Mouse (Mus musculus) hindbrain, embryonic 16.5 days (tissue): Measurements from ENCODE around the gene Fads2. TPM values are rescaled to one million over a fixed set of nuclear protein-coding genes. Genes with fewer than 3 reads are reported as not detected.
A peak's percentile ranks its signal among the peaks of the same experiment; 100 is the strongest.
"Not testable (repeated sequence)": the region's sequence is repeated elsewhere in the genome, so short reads cannot be mapped to it uniquely, and the experiment has no call there.

ENCODE experiments used
- ATAC-seq: fragments of 200-750 bp; cut with Nextera tagmentation; 2 replicates; pipeline ENCODE4 v1.8.0; 2017; ENCODE audit warnings: moderate TSS enrichment, moderate library complexity
- H3K27ac ChIP-seq: fragments of 300-500 bp; sonication (generic); 2 replicates; pipeline ENCODE4 v1.5.1; 2014; ENCODE audit warnings: low read depth, mild to moderate bottlenecking, control low read depth, low read length, moderate library complexity
- H3K27me3 ChIP-seq: fragments of 300-500 bp; sonication (generic); replicated peaks from 2 replicates; pipeline ENCODE4 v1.6.1; 2014; ENCODE audit warnings: low read length; ENCODE audit not compliant: control insufficient read depth, insufficient read depth
- H3K36me3 ChIP-seq: fragments of 300-500 bp; sonication (generic); 2 replicates; pipeline ENCODE4 v1.6.1; 2014; ENCODE audit warnings: mild to moderate bottlenecking, low read length, moderate library complexity, mixed read lengths; ENCODE audit not compliant: control insufficient read depth, insufficient read depth
- H3K4me1 ChIP-seq: fragments of 300-500 bp; sonication (generic); 2 replicates; pipeline ENCODE4 v1.6.1; 2014; ENCODE audit warnings: low read depth, low read length; ENCODE audit not compliant: control insufficient read depth, insufficient read depth
- H3K4me2 ChIP-seq: fragments of 300-500 bp; sonication (generic); 2 replicates; pipeline ENCODE4 v1.6.1; 2014; ENCODE audit warnings: mild to moderate bottlenecking, low read length, control low read depth, moderate library complexity
- H3K4me3 ChIP-seq: fragments of 300-500 bp; sonication (generic); 2 replicates; pipeline ENCODE4 v1.5.1; 2014; ENCODE audit warnings: mild to moderate bottlenecking, low read length, control low read depth, moderate library complexity
- H3K9ac ChIP-seq: fragments of 300-500 bp; sonication (generic); 2 replicates; pipeline ENCODE4 v1.6.1; 2014; ENCODE audit warnings: low read depth, mild to moderate bottlenecking, control low read depth, low read length, moderate library complexity
- H3K9me3 ChIP-seq: fragments of 300-500 bp; sonication (generic); 2 replicates; pipeline ENCODE4 v1.6.1; 2014; ENCODE audit warnings: mild to moderate bottlenecking, low read length, moderate library complexity; ENCODE audit not compliant: control insufficient read depth
- WGBS: fragments of 180-500 bp; shearing (Covaris S2); extraction: QIAGEN DNeasy Blood & Tissue Kit; methylation state at CpG from one replicate; pipeline ENCODE4 v1.1.7; 2014; 5-methylcytosine and 5-hydroxymethylcytosine counted together
- polyA plus RNA-seq: library from polyadenylated mRNA; unstranded; fragments of >200 nt; fragmentation: Nextera tagmentation; extraction: Ambion mirVana; gene quantifications from 2 replicates; pipeline ENCODE4 v1.2.1, GENCODE M21; 2015

Gene Fads2
- 236 and 253 TPM in 2 replicates for polyA plus RNA-seq

DNA sequence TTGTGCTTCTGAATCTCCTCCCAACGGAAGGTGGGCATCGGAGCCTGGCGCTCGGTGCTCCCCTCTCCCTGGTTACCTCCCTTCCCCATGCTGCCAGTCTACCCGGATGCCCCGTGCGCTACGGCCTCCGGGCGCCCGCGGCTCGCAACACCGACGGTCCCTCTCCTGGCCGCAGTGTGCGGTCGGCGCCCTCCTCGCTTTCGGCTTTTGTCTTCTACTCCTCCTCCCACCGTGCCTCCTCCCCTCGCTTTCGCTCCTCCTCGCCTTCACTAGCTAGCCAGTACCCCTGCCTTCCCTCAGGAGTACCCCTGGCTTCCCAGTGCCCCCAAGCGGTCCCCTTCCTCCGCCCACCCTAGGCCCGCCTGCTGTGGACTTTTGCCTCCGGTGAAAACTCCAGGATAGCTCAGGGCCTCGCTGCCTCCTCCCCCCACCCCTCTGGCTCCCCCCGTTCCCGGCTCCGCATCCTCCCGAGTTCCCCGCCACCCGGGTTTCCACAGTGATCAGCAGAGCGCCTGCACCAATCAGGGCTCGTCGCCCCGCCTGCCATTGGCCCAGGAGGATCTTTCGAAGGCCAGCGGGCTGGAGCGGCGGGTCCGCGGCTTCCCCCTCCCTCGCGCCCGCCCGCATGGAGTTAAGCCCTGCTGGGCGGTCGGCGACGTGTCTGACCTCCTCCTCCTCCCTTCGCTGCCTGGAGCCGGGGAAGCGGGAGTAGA, at the start of gene Fads2:
Fads2 (minus strand) TSS at position 406 of the 713 bp plus-strand sequence.
- under 1% methylated on average over 56 of the region's 57 CpGs for WGBS
- H3K9ac ChIP-seq = peak within 1 kb of the TSS; percentile 75

DNA sequence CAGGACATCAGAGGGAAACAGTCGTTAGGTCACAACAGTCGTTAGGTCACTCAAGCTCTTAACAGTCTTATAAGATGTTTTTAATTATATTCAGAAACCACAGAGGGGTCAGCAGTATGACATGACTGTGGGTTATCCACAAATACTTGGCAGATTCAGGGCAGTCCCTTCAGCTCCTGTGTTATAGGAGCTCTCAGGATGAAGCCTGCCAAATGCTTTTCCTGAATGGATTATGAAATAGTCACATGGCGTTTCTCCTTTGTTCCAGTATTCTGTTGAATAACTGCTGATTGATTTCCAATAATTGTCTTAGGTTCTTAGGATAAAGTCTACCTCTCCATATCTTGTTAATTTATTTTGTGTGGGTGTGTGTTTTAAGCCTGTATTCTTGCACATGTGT, 47.6 kb upstream of the Fads2 start:
- no peaks in the 10 kb centered on the region for H3K9me3 ChIP-seq
- no peaks in the 10 kb centered on the region for H3K4me1 ChIP-seq
- ATAC-seq = no peak
- no peak overlapping the region for H3K4me3 ChIP-seq
- WGBS = 86% methylated on average over 3 of the region's 3 CpGs
- H3K36me3 ChIP-seq = no peaks in the 10 kb centered on the region
- H3K27ac ChIP-seq = no peak overlapping the region
- H3K27me3 ChIP-seq = no peaks in the 10 kb centered on the region
- no peak overlapping the region for H3K4me2 ChIP-seq
- H3K9ac ChIP-seq = no peak overlapping the region

More for the DNA sequence above, at the start of gene Fads2:
- Histone ChIP-seq H3K4me3 (peak within 1 kb of the TSS; percentile 54), H3K9me3 (no peaks in the 10 kb centered on the region), H3K4me2 (peak within 1 kb of the TSS; percentile 77), H3K4me1 (peaks cover 38% of the 10 kb centered on the region), H3K36me3 (no peaks in the 10 kb centered on the region), H3K27ac (peak within 1 kb of the TSS; percentile 96), H3K27me3 (no peaks in the 10 kb centered on the region)
- ATAC-seq = peak; percentile 96

DNA sequence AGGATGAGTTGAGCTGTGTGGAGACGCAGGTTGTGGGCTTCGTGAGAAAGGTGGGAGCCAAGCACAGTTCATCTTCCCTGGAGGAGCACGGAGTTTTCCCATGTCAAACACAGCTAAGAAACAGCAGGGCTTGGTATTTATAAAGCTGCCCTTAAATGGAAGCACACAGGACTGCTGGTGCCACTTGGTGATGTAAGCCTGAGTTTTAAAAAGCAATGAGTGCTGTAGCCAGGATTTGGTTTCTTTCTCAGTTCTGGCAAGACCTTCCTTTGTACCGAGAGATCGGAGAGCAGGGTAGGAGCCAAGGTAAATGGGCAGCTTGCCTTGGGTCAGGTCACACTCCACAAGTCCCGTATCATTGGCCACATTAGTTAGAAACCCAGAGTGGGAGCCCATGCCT, 47.0 kb upstream of the Fads2 start:
- H3K27me3 ChIP-seq = no peaks in the 10 kb centered on the region
- no peaks in the 10 kb centered on the region for H3K36me3 ChIP-seq
- H3K27ac ChIP-seq = no peak overlapping the region
- H3K9ac ChIP-seq = no peak overlapping the region
- ATAC-seq = no peak
- WGBS = 83% methylated on average over 6 of the region's 6 CpGs
- no peaks in the 10 kb centered on the region for H3K4me1 ChIP-seq
- no peak overlapping the region for H3K4me3 ChIP-seq
- no peaks in the 10 kb centered on the region for H3K9me3 ChIP-seq
- no peak overlapping the region for H3K4me2 ChIP-seq

DNA sequence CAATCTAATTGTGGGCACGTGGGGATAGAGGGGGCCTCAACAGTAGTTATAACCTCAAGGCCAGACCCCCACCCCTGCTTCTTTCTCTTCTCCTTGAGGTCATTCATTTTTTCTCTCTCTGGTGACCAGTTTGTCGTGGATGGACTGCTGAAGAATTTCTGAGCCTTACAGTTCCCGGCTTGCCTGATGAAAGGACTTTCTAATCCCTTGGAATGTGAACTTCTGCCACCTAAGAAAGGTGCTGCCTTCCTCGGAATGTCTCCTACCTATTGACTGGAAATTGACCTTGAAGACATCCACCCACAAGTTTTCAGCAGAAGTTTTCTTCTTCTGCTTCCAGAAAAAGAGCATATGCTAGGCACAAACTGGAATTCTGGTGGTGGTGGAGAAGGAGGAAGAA, 42.9 kb upstream of the Fads2 start:
- Histone ChIP-seq H3K9ac (no peak overlapping the region), H3K4me1 (no peaks in the 10 kb centered on the region), H3K27me3 (no peaks in the 10 kb centered on the region), H3K27ac (no peak overlapping the region), H3K4me2 (no peak overlapping the region), H3K36me3 (no peaks in the 10 kb centered on the region), H3K9me3 (no peaks in the 10 kb centered on the region), H3K4me3 (no peak overlapping the region)
- 69% methylated on average over 4 of the region's 4 CpGs for WGBS
- ATAC-seq = no peak

DNA sequence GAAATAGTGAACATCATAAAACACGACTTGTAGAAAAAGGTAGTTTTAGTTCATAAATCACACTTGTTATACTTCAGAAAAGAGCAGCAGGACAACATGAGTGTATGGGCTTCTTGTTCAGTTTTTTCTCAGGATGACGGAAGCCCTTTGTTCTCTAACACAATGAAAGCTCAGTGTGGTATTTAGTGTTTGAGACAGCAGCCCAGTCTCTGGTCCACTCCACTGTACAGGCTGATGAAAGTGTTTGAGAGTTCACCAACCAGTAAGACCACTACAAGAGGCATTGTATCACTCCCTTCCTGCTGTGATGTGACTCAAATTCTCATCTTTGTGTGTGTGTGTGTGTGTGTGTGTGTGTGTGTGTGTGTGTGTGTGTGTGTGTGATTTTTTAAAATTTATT, 42.1 kb upstream of the Fads2 start:
- Histone ChIP-seq H3K4me3 (no peak overlapping the region), H3K27me3 (no peaks in the 10 kb centered on the region), H3K36me3 (no peaks in the 10 kb centered on the region), H3K4me1 (no peaks in the 10 kb centered on the region), H3K9ac (no peak overlapping the region), H3K4me2 (no peak overlapping the region), H3K9me3 (no peaks in the 10 kb centered on the region), H3K27ac (no peak overlapping the region)
- no peak for ATAC-seq
- WGBS = 16% methylated on average over 2 of the region's 2 CpGs

DNA sequence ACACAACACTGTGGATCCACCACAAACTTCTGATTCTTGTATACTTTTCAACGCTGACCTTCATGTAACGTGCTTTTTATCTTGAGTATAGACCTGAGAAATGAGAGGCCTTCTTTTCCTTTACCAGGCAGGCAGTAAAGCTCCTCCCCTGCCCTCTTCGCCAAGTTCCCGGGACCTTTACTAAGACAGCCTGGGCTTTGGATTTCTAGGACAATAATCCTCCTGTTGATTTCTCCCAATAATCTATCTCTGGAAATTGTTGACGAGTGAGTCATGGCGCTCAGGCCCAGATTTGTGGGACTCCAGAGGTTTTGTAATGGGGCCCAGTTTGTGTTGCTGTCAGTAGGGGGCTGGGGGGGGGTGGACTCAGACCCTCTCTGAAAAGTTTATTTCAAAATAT, 38.2 kb upstream of the Fads2 start:
- H3K4me3 ChIP-seq = no peak overlapping the region
- no peaks in the 10 kb centered on the region for H3K27me3 ChIP-seq
- H3K36me3 ChIP-seq = no peaks in the 10 kb centered on the region
- WGBS = 88% methylated on average over 6 of the region's 6 CpGs
- no peak overlapping the region for H3K9ac ChIP-seq
- H3K27ac ChIP-seq = no peak overlapping the region
- ATAC-seq = no peak
- no peak overlapping the region for H3K4me2 ChIP-seq
- no peaks in the 10 kb centered on the region for H3K4me1 ChIP-seq
- H3K9me3 ChIP-seq = no peaks in the 10 kb centered on the region

DNA sequence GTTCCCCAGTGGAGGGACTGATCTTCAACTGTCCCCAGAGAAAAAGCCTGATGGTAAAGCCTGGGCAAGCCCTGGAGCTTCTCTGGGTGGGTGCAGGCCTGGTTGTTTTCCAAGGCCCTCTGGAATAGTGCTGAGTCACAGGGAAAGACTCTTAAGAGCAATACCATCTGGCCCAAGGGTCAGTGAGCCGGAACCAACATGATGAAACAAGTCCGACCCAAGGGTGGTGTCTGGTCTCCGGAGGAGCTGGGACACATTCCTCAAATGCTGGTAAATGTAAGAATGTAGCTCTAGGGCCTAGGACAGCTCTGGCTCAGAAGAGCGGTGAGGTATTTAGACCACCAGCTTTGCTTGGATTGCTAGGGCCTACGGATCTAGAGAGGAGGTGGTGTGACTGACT, 35.9 kb upstream of the Fads2 start:
- H3K4me2 ChIP-seq = no peak overlapping the region
- ATAC-seq = no peak

DNA sequence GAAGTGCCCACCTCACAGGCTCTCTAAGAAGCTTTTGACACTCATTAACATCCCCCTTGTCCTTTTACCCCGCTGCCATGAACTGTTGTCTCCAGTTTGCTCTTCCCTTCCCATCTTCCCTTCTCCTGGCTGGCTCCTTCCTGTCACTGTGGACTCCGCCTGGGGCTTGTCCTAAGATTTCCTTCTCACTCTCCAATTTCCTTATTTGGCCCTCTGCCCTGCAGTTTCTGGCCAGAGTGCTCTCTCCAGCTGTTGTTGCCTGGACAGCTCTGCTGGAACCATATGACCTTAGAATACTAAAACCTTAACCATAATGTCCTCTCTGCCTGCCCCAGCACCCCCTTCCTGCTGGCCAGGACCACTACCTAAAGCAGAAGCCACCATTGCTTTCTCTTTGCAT, 33.1 kb upstream of the Fads2 start:
- Histone ChIP-seq H3K4me2 (no peak overlapping the region), H3K27me3 (no peaks in the 10 kb centered on the region), H3K27ac (no peak overlapping the region), H3K4me3 (no peak overlapping the region), H3K9ac (no peak overlapping the region), H3K4me1 (no peaks in the 10 kb centered on the region), H3K9me3 (no peaks in the 10 kb centered on the region), H3K36me3 (no peaks in the 10 kb centered on the region)
- ATAC-seq = no peak
- 43% methylated on average over 2 of the region's 2 CpGs for WGBS

More for the DNA sequence above, 35.9 kb upstream of the Fads2 start:
- H3K9ac ChIP-seq = no peak overlapping the region
- H3K36me3 ChIP-seq = no peaks in the 10 kb centered on the region
- 82% methylated on average over 5 of the region's 5 CpGs for WGBS
- H3K9me3 ChIP-seq = no peaks in the 10 kb centered on the region
- H3K4me3 ChIP-seq = no peak overlapping the region
- H3K4me1 ChIP-seq = no peaks in the 10 kb centered on the region
- H3K27me3 ChIP-seq = no peaks in the 10 kb centered on the region
- H3K27ac ChIP-seq = no peak overlapping the region

DNA sequence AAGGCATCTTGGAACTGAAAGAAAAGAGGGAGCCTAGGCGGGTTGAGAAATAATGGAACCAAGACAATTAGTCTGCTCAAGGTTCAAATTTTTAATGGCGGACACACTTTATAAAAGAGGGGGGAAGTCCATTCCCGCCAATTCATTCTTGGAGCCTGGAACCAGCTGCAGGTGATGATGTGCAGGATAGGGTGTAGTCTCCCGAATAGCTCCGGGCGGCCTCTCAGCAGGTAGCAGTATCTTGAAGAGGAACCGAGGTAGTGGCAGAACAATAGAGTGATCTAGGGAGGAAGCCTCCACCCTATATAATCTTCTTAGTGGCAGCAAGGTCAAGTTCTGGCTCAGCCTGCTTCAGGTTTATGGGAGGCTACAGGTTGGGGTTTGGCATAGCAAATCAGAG, 28.0 kb upstream of the Fads2 start:
- not testable (repeated sequence) for H3K9ac ChIP-seq, H3K27ac ChIP-seq, H3K4me2 ChIP-seq, H3K4me3 ChIP-seq, H3K9me3 ChIP-seq, ATAC-seq, H3K4me1 ChIP-seq, H3K36me3 ChIP-seq, H3K27me3 ChIP-seq
- 74% methylated on average over 7 of the region's 7 CpGs for WGBS
